Mouse (Mus musculus) lung, postnatal 0 days (tissue): ENCODE results near the gene Akap6.

ENCODE experiments used
- CTCF ChIP-seq: IDR thresholded peaks from 2 replicates; pipeline ENCODE4 v1.5.1; 2016; ENCODE audit warnings: antibody characterized with exemption, mild to moderate bottlenecking
- EP300 ChIP-seq: IDR thresholded peaks from 2 replicates; pipeline ENCODE4 v1.6.1; 2016; ENCODE audit warnings: antibody characterized with exemption, mild to moderate bottlenecking, control low read depth

- TF ChIP-seq CTCF (no peak), EP300 (no peak)
Observed at GRCm38 (mm10) chr12:52773847-52774246, 74.7 kb downstream of the Akap6 start.
